Mouse (Mus musculus): ENCODE measurements at regions not wholly inside any gene's neighbourhood (a gene's known extent, or its start where the extent isn't known, plus 50 kb on each side); places are given as distances from the start of the nearest gene placed in this dataset.

DNA sequence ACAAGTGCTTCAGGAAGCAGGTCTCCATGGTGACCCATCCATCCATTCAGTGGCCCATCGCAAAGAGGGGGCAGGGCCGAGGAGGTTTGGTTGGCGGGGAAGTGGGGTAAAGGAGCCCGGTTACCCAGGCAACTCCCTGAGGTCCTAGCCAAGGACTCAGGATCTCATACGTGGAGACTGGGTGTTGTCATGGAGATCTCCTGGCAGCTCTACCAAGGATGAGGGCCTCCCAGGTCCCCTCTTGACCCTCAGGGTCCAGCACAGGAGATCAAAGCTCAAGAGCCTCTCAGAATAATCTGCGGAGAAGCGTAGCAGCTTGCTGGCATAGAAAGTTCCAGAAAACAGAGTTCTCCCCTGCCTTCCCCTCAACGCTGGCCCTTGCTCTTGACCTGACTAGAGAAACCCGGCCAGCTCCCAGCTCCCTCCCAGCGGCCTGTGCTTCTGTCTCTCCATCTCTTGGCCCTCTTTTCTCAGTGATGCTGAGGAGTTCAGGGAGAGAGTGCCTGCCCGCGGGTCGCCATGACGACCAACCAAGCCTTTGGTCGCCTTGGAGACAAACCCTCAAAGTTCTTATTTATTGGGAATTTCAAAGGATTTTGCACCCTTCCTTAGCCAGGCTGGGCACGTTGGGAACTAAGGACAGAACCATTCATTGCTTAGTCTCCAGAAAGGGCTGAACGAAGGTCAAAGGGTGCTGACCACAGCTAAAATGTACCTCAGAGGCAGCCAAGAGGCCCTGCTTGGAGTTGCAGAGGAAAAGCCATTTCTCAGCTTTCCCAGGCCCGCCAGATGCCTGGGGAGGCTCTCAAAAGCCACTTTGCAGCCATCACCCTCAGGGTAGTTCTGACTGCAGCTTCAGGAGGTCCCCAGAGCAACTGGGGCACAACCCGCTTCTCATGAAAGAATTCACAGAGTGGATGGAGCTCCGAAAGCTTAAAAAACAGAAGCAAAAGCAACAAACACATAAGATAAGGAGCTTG is 60.0 kb downstream of the Ubiad1 start:
- no peak for TF ChIP-seq CTCF (IDR thresholded peaks at IDR 0.05; ENCODE audit: low read depth)
- TF ChIP-seq EP300 (IDR thresholded peaks at IDR 0.05; ENCODE audit: low read depth): no peak
